Comparison of ENCODE assay signal across 9 mouse cellular contexts in genomic region chr8:26345078-26345477, GRCm38 (mm10).
A peak's percentile ranks its signal among the peaks of the same experiment; 100 is the strongest.
DNase-seq lines count a peak whose midpoint lies in the region; ATAC-seq and TF ChIP-seq lines count a peak whose summit lies in the region.
"Had no signal": no experiment of that assay in that cellular context is flagged by ENCODE, and none has a peak within 500 bp of the region (broad histone marks: within the 10 kb centered on the region; RNA-seq: fewer than 3 reads in every experiment).

No protein-coding gene starts in this region.

- H3K4me2 ChIP-seq in intestine, embryonic 15.5 days (replicated peaks): no peak overlapping the region
- no peak overlapping the region for H3K4me2 ChIP-seq in limb, embryonic 11.5 days (ENCODE audit: low read depth, severe bottlenecking)
- H3K4me2 ChIP-seq in neural tube, embryonic 11.5 days (ENCODE audit: low read depth): no peak overlapping the region
- no peak overlapping the region for H3K4me2 ChIP-seq in stomach, postnatal 0 days (replicated peaks; ENCODE audit: low read depth)

- TF ChIP-seq CTCF in stomach, postnatal 0 days (IDR thresholded peaks at IDR 0.05; ENCODE audit: low read depth): peak; percentile 96

- no peak overlapping the region for H3K4me3 ChIP-seq in intestine, embryonic 15.5 days (replicated peaks)
- no peak overlapping the region for H3K4me3 ChIP-seq in limb, embryonic 11.5 days (ENCODE audit: low read depth, low read length)
- no peak overlapping the region for H3K4me3 ChIP-seq in neural tube, embryonic 11.5 days (ENCODE audit: low read depth, low read length)
- no peak overlapping the region for H3K4me3 ChIP-seq in stomach, postnatal 0 days (ENCODE audit: low read depth, low read length)
- H3K4me3 ChIP-seq: erythroblast, embryonic 14.5 days had no signal

- H3K27me3 ChIP-seq in intestine, embryonic 15.5 days (replicated peaks): no peaks in the 10 kb centered on the region
- H3K27me3 ChIP-seq in limb, embryonic 11.5 days (ENCODE audit: control insufficient read depth, insufficient read depth, low read length): no peaks in the 10 kb centered on the region
- H3K27me3 ChIP-seq in neural tube, embryonic 11.5 days (ENCODE audit: control insufficient read depth, insufficient read depth, low read length): no peaks in the 10 kb centered on the region
- H3K27me3 ChIP-seq in stomach, postnatal 0 days (ENCODE audit: control insufficient read depth, insufficient read depth, low read length): no peaks in the 10 kb centered on the region

- H3K4me1 ChIP-seq in intestine, embryonic 15.5 days (replicated peaks): no peaks in the 10 kb centered on the region
- H3K4me1 ChIP-seq in limb, embryonic 11.5 days (ENCODE audit: control insufficient read depth, insufficient read depth, low read length): no peaks in the 10 kb centered on the region
- no peaks in the 10 kb centered on the region for H3K4me1 ChIP-seq in neural tube, embryonic 11.5 days (ENCODE audit: control insufficient read depth, insufficient read depth, low read length)
- no peaks in the 10 kb centered on the region for H3K4me1 ChIP-seq in stomach, postnatal 0 days (replicated peaks; ENCODE audit: control insufficient read depth, insufficient read depth)

- peak; percentile 67 for DNase-seq in 3T3-L1 (ENCODE audit: low read depth, low spot score)
- peak; percentile 74 for DNase-seq in R1 (ENCODE audit: low read depth, low spot score)
- DNase-seq in cerebellum, postnatal 10 days: peak; percentile 89 to 92
- peak; percentile 76 for DNase-seq in gastrocnemius, postnatal 10 days
- DNase-seq in limb, embryonic 11.5 days (ENCODE audit: low spot score): peak; percentile 90
- peak; percentile 77 for DNase-seq in neural tube, embryonic 11.5 days (ENCODE audit: low spot score)
- DNase-seq in stomach, postnatal 0 days (ENCODE audit: low spot score): peak; percentile 86

- ATAC-seq in intestine, embryonic 15.5 days: peak; percentile 53; the same call in 1 of the 2 replicates
- ATAC-seq in limb, embryonic 11.5 days (ENCODE audit: insufficient number of reproducible peaks, low FRiP score, low TSS enrichment, low read depth): 0 out of 2 replicates have a peak, but pooled peaks have one; percentile 44
- ATAC-seq in neural tube, embryonic 11.5 days (ENCODE audit: insufficient read depth, low FRiP score, low TSS enrichment): no peak
- peak; percentile 77 for ATAC-seq in stomach, postnatal 0 days (ENCODE audit: low FRiP score, low TSS enrichment)

- WGBS in intestine, embryonic 15.5 days: 29% methylated on average over 6 of the region's 6 CpGs
- 30% methylated on average over 6 of the region's 6 CpGs for WGBS in limb, embryonic 11.5 days
- WGBS in neural tube, embryonic 11.5 days: 32% methylated on average over 6 of the region's 6 CpGs
- WGBS in stomach, postnatal 0 days: 32% methylated on average over 6 of the region's 6 CpGs

- TF ChIP-seq EP300 in stomach, postnatal 0 days (optimal IDR thresholded peaks at IDR 0.05): no peak

- no peaks in the 10 kb centered on the region for H3K36me3 ChIP-seq in intestine, embryonic 15.5 days
- no peaks in the 10 kb centered on the region for H3K36me3 ChIP-seq in limb, embryonic 11.5 days (ENCODE audit: control insufficient read depth, insufficient read depth, low read length)
- H3K36me3 ChIP-seq in neural tube, embryonic 11.5 days (ENCODE audit: control insufficient read depth, insufficient read depth, low read length): no peaks in the 10 kb centered on the region
- H3K36me3 ChIP-seq in stomach, postnatal 0 days (ENCODE audit: control insufficient read depth, insufficient read depth, low read length): no peaks in the 10 kb centered on the region

- no peak overlapping the region for H3K27ac ChIP-seq in intestine, embryonic 15.5 days
- H3K27ac ChIP-seq in limb, embryonic 11.5 days (replicated peaks; ENCODE audit: low read depth, low read length): no peak overlapping the region
- H3K27ac ChIP-seq in neural tube, embryonic 11.5 days (ENCODE audit: low read depth, low read length): no peak overlapping the region
- H3K27ac ChIP-seq in stomach, postnatal 0 days (replicated peaks): no peak overlapping the region

- no peaks in the 10 kb centered on the region for H3K9me3 ChIP-seq in intestine, embryonic 15.5 days
- H3K9me3 ChIP-seq in limb, embryonic 11.5 days (ENCODE audit: control insufficient read depth, low read length): no peaks in the 10 kb centered on the region
- H3K9me3 ChIP-seq in neural tube, embryonic 11.5 days (ENCODE audit: control insufficient read depth, low read length): no peaks in the 10 kb centered on the region
- no peaks in the 10 kb centered on the region for H3K9me3 ChIP-seq in stomach, postnatal 0 days (ENCODE audit: control insufficient read depth, low read length)

- H3K9ac ChIP-seq in intestine, embryonic 15.5 days: no peak overlapping the region
- no peak overlapping the region for H3K9ac ChIP-seq in limb, embryonic 11.5 days (ENCODE audit: low read length)
- no peak overlapping the region for H3K9ac ChIP-seq in neural tube, embryonic 11.5 days (ENCODE audit: low read length)
- no peak overlapping the region for H3K9ac ChIP-seq in stomach, postnatal 0 days (ENCODE audit: low read length)
